Mouse (Mus musculus) liver, embryonic 13.5 days (tissue): ENCODE measurements around the gene Retn. TPM values are rescaled to one million over a fixed set of nuclear protein-coding genes. Genes with fewer than 3 reads are reported as not detected.

Source experiments
- ATAC-seq: fragments of 200-750 bp; cut with Nextera tagmentation; 2 replicates; pipeline ENCODE4 v1.8.0; 2017; ENCODE audit warnings: low read depth, mild to moderate bottlenecking, moderate number of reproducible peaks, moderate library complexity
- DNase-seq: peaks from one replicate; pipeline ENCODE4 v3.0.0; 2022
- H3K27ac ChIP-seq: fragments of 300-500 bp; sonication (generic); 2 replicates; pipeline ENCODE4 v1.5.1; 2015; ENCODE audit warnings: moderate library complexity, mild to moderate bottlenecking, inconsistent platforms
- H3K27me3 ChIP-seq: fragments of 300-500 bp; sonication (generic); 2 replicates; pipeline ENCODE4 v1.6.1; 2015; ENCODE audit warnings: mild to moderate bottlenecking, inconsistent platforms
- H3K36me3 ChIP-seq: fragments of 300-500 bp; sonication (generic); 2 replicates; pipeline ENCODE4 v1.6.1; 2015; ENCODE audit warnings: mild to moderate bottlenecking, inconsistent platforms
- H3K4me1 ChIP-seq: fragments of 300-500 bp; sonication (generic); replicated peaks from 2 replicates; pipeline ENCODE4 v1.6.1; 2015; ENCODE audit warnings: inconsistent platforms
- H3K4me2 ChIP-seq: fragments of 300-500 bp; sonication (generic); 2 replicates; pipeline ENCODE4 v1.6.1; 2015; ENCODE audit warnings: inconsistent platforms, mild to moderate bottlenecking, moderate library complexity
- H3K4me3 ChIP-seq: fragments of 300-500 bp; sonication (generic); replicated peaks from 2 replicates; pipeline ENCODE4 v1.5.1; 2015; ENCODE audit warnings: mild to moderate bottlenecking, inconsistent platforms
- H3K9ac ChIP-seq: fragments of 300-500 bp; sonication (generic); 2 replicates; pipeline ENCODE4 v1.6.1; 2015; ENCODE audit warnings: mild to moderate bottlenecking, inconsistent platforms
- H3K9me3 ChIP-seq: fragments of 300-500 bp; sonication (generic); replicated peaks from 2 replicates; pipeline ENCODE4 v1.6.1; 2016; ENCODE audit warnings: inconsistent platforms
- WGBS: fragments of 180-500 bp; shearing (Covaris S2); methylation state at CpG from one replicate; pipeline ENCODE4 v1.1.7; 2015; ENCODE audit not compliant: insufficient replicate concordance; 5-methylcytosine and 5-hydroxymethylcytosine counted together
- polyA plus RNA-seq: library from polyadenylated mRNA; unstranded; fragments of >200 nt; fragmentation: Nextera tagmentation; extraction: Ambion mirVana; gene quantifications from 2 replicates; pipeline ENCODE4 v1.2.1, GENCODE M21; 2015

Gene Retn
- polyA plus RNA-seq, 1 experiment from 2014 or later: 0.18 TPM

DNA sequence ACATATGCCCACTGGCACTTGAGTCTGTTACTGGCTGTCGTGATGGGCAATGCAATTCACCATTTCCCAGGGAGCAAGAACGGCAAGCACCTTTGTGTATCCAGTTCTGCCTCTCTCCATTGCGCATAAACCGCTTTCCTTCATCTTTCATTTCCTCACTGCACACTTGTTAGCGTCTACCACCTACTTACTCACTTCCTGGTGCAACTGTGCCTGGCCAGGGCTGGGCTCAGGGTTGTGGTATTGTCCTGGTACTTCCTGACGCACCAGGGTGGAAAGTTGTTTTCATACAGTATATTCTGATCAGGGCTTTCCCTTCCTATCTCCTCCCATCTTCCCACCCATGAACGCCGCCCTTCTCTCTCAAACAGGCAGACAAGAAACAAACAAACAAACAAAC, 5.3 kb downstream of the Retn start:
- H3K9ac ChIP-seq: no peak overlapping the region
- H3K36me3 ChIP-seq: no peaks in the 10 kb centered on the region
- H3K4me1 ChIP-seq: no peaks in the 10 kb centered on the region
- no peak overlapping the region for H3K4me3 ChIP-seq
- H3K27me3 ChIP-seq: no peaks in the 10 kb centered on the region
- no peak overlapping the region for H3K4me2 ChIP-seq
- no peak overlapping the region for H3K27ac ChIP-seq
- 41% methylated on average over 8 of the region's 8 CpGs for WGBS
- ATAC-seq: no peak
- DNase-seq: no peak
- H3K9me3 ChIP-seq: no peaks in the 10 kb centered on the region

DNA sequence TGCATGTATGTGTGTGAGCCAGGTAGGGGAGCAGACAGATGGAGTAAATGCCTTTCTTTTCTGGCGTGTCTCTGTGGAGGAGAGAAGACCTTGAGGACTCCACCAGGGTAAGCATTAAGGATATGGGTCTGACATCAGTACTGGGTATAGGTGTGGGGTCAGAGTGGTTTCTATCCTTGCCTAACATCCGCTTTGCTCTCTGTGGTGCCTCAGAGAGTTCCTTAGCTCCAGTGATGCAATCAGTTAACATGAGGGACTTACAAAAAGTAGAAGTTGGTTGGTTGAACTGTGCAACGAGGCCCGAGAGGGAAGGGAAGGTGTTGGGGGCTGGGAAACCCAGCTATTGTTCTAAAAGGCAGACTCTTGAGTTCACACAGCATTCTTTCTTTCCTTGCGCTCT, 8.8 kb downstream of the Retn start:
- DNase-seq (no peak), ATAC-seq (peak; percentile 65)
- no peak overlapping the region for H3K4me2 ChIP-seq
- H3K36me3 ChIP-seq: no peaks in the 10 kb centered on the region
- WGBS: 21% methylated on average over 5 of the region's 5 CpGs
- no peaks in the 10 kb centered on the region for H3K27me3 ChIP-seq
- no peak overlapping the region for H3K27ac ChIP-seq
- H3K4me3 ChIP-seq: no peak overlapping the region
- H3K4me1 ChIP-seq: no peaks in the 10 kb centered on the region
- no peak overlapping the region for H3K9ac ChIP-seq
- H3K9me3 ChIP-seq: no peaks in the 10 kb centered on the region

DNA sequence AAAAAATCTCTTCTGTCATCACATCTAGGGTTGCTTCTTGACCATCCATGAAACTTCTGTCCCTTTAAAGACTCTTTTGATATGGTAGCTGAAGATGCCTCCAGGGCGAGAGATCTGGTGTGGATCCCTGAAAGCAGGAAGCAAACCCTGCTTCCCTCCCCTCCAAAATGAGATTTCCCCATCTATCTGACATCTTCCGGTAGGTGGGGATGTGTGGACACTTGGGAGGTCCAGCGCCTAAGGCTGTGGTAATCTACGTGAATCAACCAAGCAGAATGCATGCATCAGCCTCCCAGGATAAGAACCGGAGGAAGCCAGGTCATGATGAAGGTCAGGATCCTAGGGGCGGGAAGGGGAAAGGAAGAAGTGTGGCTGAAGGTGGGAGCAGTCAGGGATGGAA, 9.9 kb downstream of the Retn start, which contains the start of gene Mcemp1:
Mcemp1 (plus strand) TSS at position 248 of the 400 bp plus-strand sequence.
- no peak within 1 kb of the TSS for H3K9ac ChIP-seq
- no peak within 1 kb of the TSS for H3K4me3 ChIP-seq

DNA sequence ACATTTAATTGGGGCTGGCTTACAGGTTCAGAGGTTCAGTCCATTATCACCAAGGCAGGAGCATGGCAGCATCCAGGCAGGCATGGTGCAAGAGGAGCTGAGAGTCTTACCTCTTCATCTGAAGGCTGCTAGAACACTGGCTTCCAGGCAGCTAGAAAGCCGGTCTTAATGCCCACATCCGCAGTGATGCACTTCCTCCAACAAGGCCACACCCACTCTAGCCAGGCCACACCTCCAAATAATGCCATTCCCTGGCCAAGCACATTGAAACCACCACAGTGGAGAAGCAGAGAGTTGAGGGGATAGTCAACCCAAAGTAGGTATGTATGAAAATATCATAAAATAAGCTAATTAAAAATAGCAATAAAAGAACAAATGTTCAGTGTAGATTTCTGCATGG, 14.8 kb downstream of the Retn start:
- no peaks in the 10 kb centered on the region for H3K9me3 ChIP-seq
- H3K4me1 ChIP-seq: peaks cover 8% of the 10 kb centered on the region
- H3K27ac ChIP-seq: no peak overlapping the region
- ATAC-seq (no peak), DNase-seq (no peak)
- WGBS: 37% methylated on average over 2 of the region's 2 CpGs
- H3K4me2 ChIP-seq: no peak overlapping the region
- no peak overlapping the region for H3K4me3 ChIP-seq
- H3K36me3 ChIP-seq: no peaks in the 10 kb centered on the region
- no peaks in the 10 kb centered on the region for H3K27me3 ChIP-seq
- H3K9ac ChIP-seq: no peak overlapping the region

More for the DNA sequence above, 9.9 kb downstream of the Retn start, which contains the start of gene Mcemp1:
- Histone ChIP-seq H3K27me3 (no peaks in the 10 kb centered on the region), H3K4me1 (no peaks in the 10 kb centered on the region), H3K27ac (no peak within 1 kb of the TSS), H3K36me3 (no peaks in the 10 kb centered on the region), H3K9me3 (no peaks in the 10 kb centered on the region), H3K4me2 (no peak within 1 kb of the TSS)
- ATAC-seq: no peak
- DNase-seq: no peak
- 61% methylated on average over 6 of the region's 6 CpGs for WGBS

DNA sequence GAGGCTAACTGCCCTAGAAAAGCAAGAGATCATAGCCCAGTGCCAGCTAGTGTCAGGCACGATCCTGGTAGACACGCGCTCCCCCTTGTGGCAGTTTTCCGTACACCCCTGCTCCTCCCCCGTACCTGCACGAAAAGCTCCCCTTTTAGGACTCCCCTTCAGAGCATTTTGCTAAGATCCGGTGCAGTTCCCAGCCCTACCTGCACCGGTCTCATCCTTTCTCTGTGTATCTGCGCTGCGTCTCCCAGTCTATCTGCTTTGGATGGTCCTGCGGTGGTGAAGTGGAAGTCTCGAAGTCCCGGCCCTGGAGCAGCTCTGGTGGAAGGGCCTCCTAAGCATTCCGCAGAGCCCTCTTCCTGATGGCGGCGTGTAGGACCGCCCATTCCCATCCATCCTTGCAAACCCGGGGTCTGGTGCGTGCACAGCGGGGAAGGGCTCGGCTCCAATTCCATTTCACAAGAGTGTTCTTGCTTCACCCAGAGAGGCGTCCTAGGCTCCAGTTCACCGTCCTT, 16.5 kb downstream of the Retn start, which contains the start of gene Fcor:
Fcor (minus strand) TSS at position 383 of the 512 bp plus-strand sequence.
- H3K27me3 ChIP-seq: no peaks in the 10 kb centered on the region
- H3K4me2 ChIP-seq: peak within 1 kb of the TSS; percentile 70
- ATAC-seq: peak; percentile 57
- H3K36me3 ChIP-seq: no peaks in the 10 kb centered on the region
- H3K9me3 ChIP-seq: no peaks in the 10 kb centered on the region
- peak within 1 kb of the TSS; percentile 63 for H3K9ac ChIP-seq
- no peak within 1 kb of the TSS for H3K27ac ChIP-seq
- WGBS: under 1% methylated on average over 23 of the region's 23 CpGs
- H3K4me1 ChIP-seq: peaks cover 16% of the 10 kb centered on the region
- peak; percentile 68 for DNase-seq
- H3K4me3 ChIP-seq: peak within 1 kb of the TSS; percentile 58

DNA sequence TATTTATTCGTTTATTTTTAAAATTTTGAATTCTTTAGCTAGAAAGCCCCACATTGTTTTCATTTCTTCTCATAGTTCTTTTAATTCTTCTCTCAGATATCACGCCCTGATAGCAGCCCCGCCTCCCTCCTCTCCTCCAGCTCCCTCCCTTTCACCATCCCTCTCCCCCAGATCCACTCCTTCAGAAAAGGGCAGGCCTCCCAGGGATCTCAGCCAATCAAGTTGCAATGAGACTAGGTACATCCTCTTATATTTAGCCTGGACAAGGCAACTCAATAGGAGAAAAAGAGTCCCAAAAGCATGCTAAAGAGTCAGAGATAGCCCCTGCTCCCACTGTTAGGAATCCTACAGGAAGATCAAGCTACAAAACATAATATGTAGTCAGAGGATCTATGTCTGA, 19.1 kb downstream of the Retn start:
- no peak overlapping the region for H3K4me2 ChIP-seq
- no peak overlapping the region for H3K27ac ChIP-seq
- no peak overlapping the region for H3K9ac ChIP-seq
- DNase-seq: no peak
- ATAC-seq: no peak
- H3K4me3 ChIP-seq: no peak overlapping the region
- WGBS: 51% methylated on average over 3 of the region's 3 CpGs
- H3K27me3 ChIP-seq: no peaks in the 10 kb centered on the region
- H3K36me3 ChIP-seq: peaks cover 12% of the 10 kb centered on the region
- no peaks in the 10 kb centered on the region for H3K9me3 ChIP-seq
- H3K4me1 ChIP-seq: peaks cover 33% of the 10 kb centered on the region

DNA sequence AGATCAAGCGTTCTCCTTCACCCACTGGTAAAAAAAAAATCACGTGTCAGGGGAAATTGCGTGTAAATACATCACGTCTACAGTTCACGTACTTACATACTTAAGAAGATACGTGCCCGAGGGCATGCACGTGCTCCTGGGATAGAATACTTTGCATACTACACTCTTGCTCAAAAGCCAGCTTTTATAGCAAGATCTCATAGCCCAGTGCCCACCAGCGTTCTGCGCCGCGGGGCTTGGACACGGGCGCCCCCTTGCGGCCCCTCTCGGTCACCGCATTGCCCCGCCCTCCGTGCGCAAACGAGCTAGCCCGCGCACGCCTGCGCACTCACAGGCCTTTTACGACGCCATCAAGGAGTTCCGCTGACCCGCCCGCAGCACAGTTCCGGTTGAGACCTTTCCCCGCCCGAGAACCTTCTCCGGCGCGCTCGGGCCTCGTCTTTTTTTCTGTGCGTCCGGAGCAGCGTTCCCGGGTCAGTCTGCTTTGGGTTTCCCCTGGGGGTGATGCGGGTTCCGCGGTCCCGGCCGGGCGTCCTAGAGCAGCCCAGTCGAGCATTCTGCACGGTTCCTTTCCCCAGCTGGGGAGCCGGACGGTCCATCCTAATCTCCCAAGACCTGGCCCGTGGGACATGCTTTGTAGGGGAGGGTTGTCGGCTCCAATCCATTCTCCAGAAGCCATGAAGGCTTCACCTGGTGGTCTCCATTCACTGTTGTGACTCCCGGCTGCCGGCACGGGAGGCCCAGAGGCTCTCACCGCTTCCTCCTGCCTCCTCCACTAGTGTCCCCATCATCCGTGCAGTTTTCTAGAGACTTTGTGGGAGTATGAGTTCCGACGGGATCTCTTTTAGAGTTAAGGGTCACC, 20.8 kb downstream of the Retn start, which contains the start of gene Trappc5:
Trappc5 (plus strand) TSS at position 169 of the 862 bp plus-strand sequence.
- peak within 1 kb of the TSS; percentile 80 for H3K4me2 ChIP-seq
- 1% methylated on average over 61 of the region's 61 CpGs for WGBS
- peak within 1 kb of the TSS; percentile 89 for H3K27ac ChIP-seq

DNA sequence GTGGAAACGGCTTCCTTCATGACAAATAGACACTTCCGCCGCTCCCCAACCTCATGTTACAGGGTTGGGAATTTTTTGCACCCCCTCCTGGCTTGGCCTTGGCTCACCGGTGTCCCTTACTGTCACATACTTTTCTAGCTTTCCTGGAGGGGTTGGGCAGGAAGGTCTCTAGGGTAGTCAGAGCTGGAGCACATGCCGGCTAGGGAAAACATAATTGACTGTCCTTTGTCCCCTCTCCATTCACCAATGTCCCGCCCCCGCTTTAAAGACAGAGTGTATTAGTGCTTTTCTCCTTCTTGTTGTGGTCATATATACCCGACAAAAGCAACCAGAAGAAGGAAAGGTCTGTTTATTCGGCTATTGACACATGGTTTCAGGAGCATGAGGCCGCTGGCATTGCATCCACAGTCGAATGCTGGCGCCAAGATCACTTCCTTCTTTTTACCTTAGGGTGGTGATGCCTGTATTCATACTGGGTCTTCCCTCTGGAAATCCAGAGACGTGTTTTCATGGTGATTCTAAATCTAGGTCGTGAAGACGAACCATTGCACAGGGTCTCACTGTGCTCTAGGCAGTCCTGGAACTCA, 21.5 kb downstream of the Retn start:
- peak overlapping the region; percentile 89 for H3K27ac ChIP-seq
- peaks cover 31% of the 10 kb centered on the region for H3K36me3 ChIP-seq
- no peaks in the 10 kb centered on the region for H3K27me3 ChIP-seq
- ATAC-seq (peak; percentile 8), DNase-seq (peak; percentile 26)
- H3K9me3 ChIP-seq: no peaks in the 10 kb centered on the region
- H3K4me2 ChIP-seq: peak overlapping the region; percentile 80
- 1% methylated on average over 15 of the region's 15 CpGs for WGBS
- peaks cover 32% of the 10 kb centered on the region for H3K4me1 ChIP-seq
- peak overlapping the region; percentile 92 for H3K4me3 ChIP-seq
- H3K9ac ChIP-seq: peak overlapping the region; percentile 95

More for the DNA sequence above, 20.8 kb downstream of the Retn start, which contains the start of gene Trappc5:
- H3K36me3 ChIP-seq: peaks cover 29% of the 10 kb centered on the region
- peak within 1 kb of the TSS; percentile 92 for H3K4me3 ChIP-seq
- no peaks in the 10 kb centered on the region for H3K9me3 ChIP-seq
- H3K27me3 ChIP-seq: no peaks in the 10 kb centered on the region
- ATAC-seq (peak; percentile 91), DNase-seq (peak; percentile 90)
- peak within 1 kb of the TSS; percentile 95 for H3K9ac ChIP-seq
- H3K4me1 ChIP-seq: peaks cover 33% of the 10 kb centered on the region

DNA sequence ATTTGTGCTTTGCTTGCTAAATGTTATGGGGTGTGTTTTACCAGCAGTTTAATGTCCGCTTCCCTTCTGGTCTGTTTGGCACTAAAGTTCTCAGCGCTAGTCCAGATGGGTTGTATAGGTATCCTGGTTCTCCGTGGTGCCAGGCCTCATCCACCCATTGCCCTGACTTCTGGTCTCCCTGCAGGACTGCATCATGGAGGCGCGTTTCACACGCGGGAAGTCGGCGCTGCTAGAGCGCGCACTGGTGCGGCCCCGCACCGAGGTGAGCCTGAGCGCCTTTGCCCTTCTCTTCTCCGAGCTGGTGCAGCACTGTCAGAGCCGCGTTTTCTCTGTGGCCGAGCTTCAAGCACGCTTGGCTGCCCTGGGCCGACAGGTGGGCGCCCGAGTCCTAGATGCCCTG, 23.3 kb downstream of the Retn start:
- no peaks in the 10 kb centered on the region for H3K27me3 ChIP-seq
- no peaks in the 10 kb centered on the region for H3K9me3 ChIP-seq
- peaks cover 25% of the 10 kb centered on the region for H3K4me1 ChIP-seq
- WGBS: 94% methylated on average over 23 of the region's 23 CpGs
- DNase-seq (no peak), ATAC-seq (no peak)
- peaks cover 31% of the 10 kb centered on the region for H3K36me3 ChIP-seq
- H3K4me3 ChIP-seq: no peak overlapping the region
- no peak overlapping the region for H3K27ac ChIP-seq
- no peak overlapping the region for H3K9ac ChIP-seq
- H3K4me2 ChIP-seq: no peak overlapping the region

DNA sequence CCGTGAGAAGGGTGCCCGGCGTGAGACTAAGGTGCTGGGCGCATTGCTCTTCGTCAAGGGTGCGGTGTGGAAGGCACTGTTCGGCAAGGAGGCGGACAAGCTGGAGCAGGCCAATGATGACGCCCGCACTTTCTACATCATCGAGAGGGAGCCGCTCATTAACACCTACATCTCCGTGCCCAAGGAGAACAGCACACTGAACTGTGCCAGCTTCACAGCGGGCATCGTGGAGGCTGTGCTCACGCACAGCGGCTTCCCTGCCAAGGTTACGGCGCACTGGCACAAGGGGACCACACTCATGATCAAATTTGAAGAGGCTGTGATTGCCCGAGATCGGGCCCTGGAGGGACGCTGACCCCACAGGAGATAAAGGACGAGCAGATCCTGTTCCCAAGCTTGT, 23.7 kb downstream of the Retn start:
- no peak overlapping the region for H3K27ac ChIP-seq
- H3K4me2 ChIP-seq: no peak overlapping the region
- no peak overlapping the region for H3K9ac ChIP-seq
- peaks cover 31% of the 10 kb centered on the region for H3K36me3 ChIP-seq
- 94% methylated on average over 23 of the region's 23 CpGs for WGBS
- H3K4me1 ChIP-seq: peaks cover 25% of the 10 kb centered on the region
- H3K9me3 ChIP-seq: no peaks in the 10 kb centered on the region
- DNase-seq (no peak), ATAC-seq (no peak)
- H3K27me3 ChIP-seq: no peaks in the 10 kb centered on the region
- no peak overlapping the region for H3K4me3 ChIP-seq

DNA sequence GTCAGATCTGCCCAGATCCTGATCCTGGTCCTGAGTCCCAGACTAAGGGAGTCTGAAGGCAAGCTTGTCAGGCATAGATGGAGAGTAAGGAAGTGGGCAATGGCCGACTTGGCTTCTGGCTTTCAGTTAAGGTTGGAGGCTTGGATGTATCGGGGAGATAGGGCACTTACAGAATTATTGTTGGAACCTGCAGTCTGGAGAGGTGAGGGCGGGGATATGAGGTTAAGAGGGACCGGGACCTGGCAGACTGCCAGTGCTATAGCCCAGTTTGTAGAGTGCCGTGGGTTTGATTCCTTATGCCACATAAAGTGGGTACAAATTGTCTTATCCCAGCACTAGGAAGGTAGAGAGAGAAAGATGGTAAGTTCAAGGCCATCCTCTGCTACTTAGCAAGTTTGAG, 24.1 kb downstream of the Retn start:
- Histone ChIP-seq H3K36me3 (peaks cover 31% of the 10 kb centered on the region), H3K9ac (no peak overlapping the region), H3K27ac (no peak overlapping the region), H3K27me3 (no peaks in the 10 kb centered on the region), H3K4me3 (no peak overlapping the region), H3K9me3 (no peaks in the 10 kb centered on the region), H3K4me2 (no peak overlapping the region), H3K4me1 (peaks cover 25% of the 10 kb centered on the region)
- WGBS: 79% methylated on average over 5 of the region's 5 CpGs
- DNase-seq: no peak
- ATAC-seq: no peak
